Mouse (Mus musculus) megakaryocyte progenitor cell, adult 5-6 weeks (primary cell): Measurements from ENCODE around the gene Zfp697. TPM values are rescaled to one million over a fixed set of nuclear protein-coding genes. Genes with fewer than 3 reads are reported as not detected.

ENCODE experiments used
- total RNA-seq, 2 experiments: library from RNA; stranded (forward) in 1 of 2; stranded (reverse) in 1 of 2; fragments of 157-497, 149-512 nt in 1 of 2; fragments of 200-1000 nt in 1 of 2; gene quantifications; 2 replicates each; pipeline versions ENCODE4 v1.2.3 to v1.2.4; 2015 to 2017

The Zfp697 gene
- total RNA-seq, 2 experiments from 2014 or later: 0.54 to 1.2 TPM

Other genes with a start within 250 kb of the Zfp697 start
- 0.05 TPM in 1 of 2 replicates, not detected in the other for gene Adam30, start 221.8 kb upstream of the Zfp697 start, total RNA-seq (2015)
- not detected in 2 replicates for gene Adam30, start 221.8 kb upstream of the Zfp697 start, total RNA-seq (2017)
- gene Reg4, start 160.3 kb upstream of the Zfp697 start, total RNA-seq (2015): not detected in 2 replicates
- not detected in 2 replicates for gene Reg4, start 160.3 kb upstream of the Zfp697 start, total RNA-seq (2017)
- 0.12 and 0.27 TPM in 2 replicates for gene Hmgcs2, start 102.0 kb upstream of the Zfp697 start, total RNA-seq (2015)
- gene Hmgcs2, start 102.0 kb upstream of the Zfp697 start, total RNA-seq (2017): 0.21 and 0.54 TPM in 2 replicates
- 108 and 138 TPM in 2 replicates for gene Phgdh, start 42.5 kb upstream of the Zfp697 start, total RNA-seq (2015)
- gene Phgdh, start 42.5 kb upstream of the Zfp697 start, total RNA-seq (2017): 493 and 521 TPM in 2 replicates
- gene Gm4450, start 74.7 kb downstream of the Zfp697 start, total RNA-seq (2015): not detected in 2 replicates
- not detected in 2 replicates for gene Gm4450, start 74.7 kb downstream of the Zfp697 start, total RNA-seq (2017)
- not detected in 2 replicates for gene Hsd3b4, start 128.1 kb downstream of the Zfp697 start, total RNA-seq (2015)
- gene Hsd3b4, start 128.1 kb downstream of the Zfp697 start, total RNA-seq (2017): not detected in 2 replicates
- gene Gm10681, start 206.3 kb downstream of the Zfp697 start, total RNA-seq (2015): not detected in 2 replicates
- not detected in 2 replicates for gene Gm10681, start 206.3 kb downstream of the Zfp697 start, total RNA-seq (2017)
- gene Hsd3b5, start 247.8 kb downstream of the Zfp697 start, total RNA-seq (2015): not detected in 2 replicates
- gene Hsd3b5, start 247.8 kb downstream of the Zfp697 start, total RNA-seq (2017): not detected in 2 replicates